Mouse (Mus musculus) neural tube, embryonic 15.5 days (tissue): Measurements from ENCODE around the gene Hyou1. TPM values are rescaled to one million over a fixed set of nuclear protein-coding genes. Genes with fewer than 3 reads are reported as not detected.
"Not testable (repeated sequence)": the region's sequence is repeated elsewhere in the genome, so short reads cannot be mapped to it uniquely, and the experiment has no call there.

Source experiments
- ATAC-seq: fragments of 200-750 bp; cut with Nextera tagmentation; 2 replicates; pipeline ENCODE4 v1.8.0; 2017; ENCODE audit warnings: mild to moderate bottlenecking, moderate TSS enrichment, moderate library complexity; ENCODE audit not compliant: low FRiP score
- H3K27ac ChIP-seq: fragments of 300-500 bp; sonication (generic); replicated peaks from 2 replicates; pipeline ENCODE4 v1.5.1; 2015; ENCODE audit warnings: mild to moderate bottlenecking, inconsistent platforms
- H3K27me3 ChIP-seq: fragments of 300-500 bp; sonication (generic); replicated peaks from 2 replicates; pipeline ENCODE4 v1.6.1; 2015; ENCODE audit warnings: inconsistent platforms
- H3K36me3 ChIP-seq: fragments of 300-500 bp; sonication (generic); 2 replicates; pipeline ENCODE4 v1.6.1; 2015; ENCODE audit warnings: inconsistent platforms
- H3K4me1 ChIP-seq: fragments of 300-500 bp; sonication (generic); 2 replicates; pipeline ENCODE4 v1.6.1; 2015; ENCODE audit warnings: inconsistent platforms
- H3K4me2 ChIP-seq: fragments of 300-500 bp; sonication (generic); 2 replicates; pipeline ENCODE4 v1.6.1; 2015; ENCODE audit warnings: inconsistent platforms, mild to moderate bottlenecking, moderate library complexity
- H3K4me3 ChIP-seq: fragments of 300-500 bp; sonication (generic); replicated peaks from 2 replicates; pipeline ENCODE4 v1.5.1; 2015; ENCODE audit warnings: mild to moderate bottlenecking, inconsistent platforms
- H3K9ac ChIP-seq: fragments of 300-500 bp; sonication (generic); replicated peaks from 2 replicates; pipeline ENCODE4 v1.6.1; 2015; ENCODE audit warnings: mild to moderate bottlenecking, inconsistent platforms
- H3K9me3 ChIP-seq: fragments of 300-500 bp; sonication (generic); replicated peaks from 2 replicates; pipeline ENCODE4 v1.6.1; 2016; ENCODE audit warnings: inconsistent platforms
- WGBS: fragments of 180-500 bp; shearing (Covaris S2); methylation state at CpG from one replicate; pipeline ENCODE4 v1.1.7; 2015; ENCODE audit warnings: mixed read lengths; 5-methylcytosine and 5-hydroxymethylcytosine counted together
- polyA plus RNA-seq: library from polyadenylated mRNA; unstranded; fragments of >200 nt; fragmentation: Nextera tagmentation; extraction: Ambion mirVana; gene quantifications from 2 replicates; pipeline ENCODE4 v1.2.1, GENCODE M21; 2015

Gene Hyou1
- polyA plus RNA-seq, 1 experiment from 2014 or later, result 26.5 TPM

- no peak overlapping the region for H3K9ac ChIP-seq
- peaks cover 5% of the 10 kb centered on the region for H3K4me1 ChIP-seq
- no peak overlapping the region for H3K27ac ChIP-seq
- H3K4me3 ChIP-seq, result no peak overlapping the region
- H3K9me3 ChIP-seq, result no peaks in the 10 kb centered on the region
- peaks cover 51% of the 10 kb centered on the region for H3K36me3 ChIP-seq
- no peak overlapping the region for H3K4me2 ChIP-seq
- WGBS, result 41% methylated on average over 4 of the region's 4 CpGs
- no peaks in the 10 kb centered on the region for H3K27me3 ChIP-seq
- ATAC-seq, result no peak
These were observed 12.2 kb downstream of the Hyou1 start for GRCm38 (mm10) chr9:44391466-44391865.

- H3K4me1 ChIP-seq, result peaks cover 38% of the 10 kb centered on the region
- H3K4me3 ChIP-seq, result peak within 1 kb of the TSS; percentile 87
- peak within 1 kb of the TSS; percentile 93 for H3K9ac ChIP-seq
- peak within 1 kb of the TSS; percentile 97 for H3K27ac ChIP-seq
- H3K9me3 ChIP-seq, result no peaks in the 10 kb centered on the region
- no peaks in the 10 kb centered on the region for H3K27me3 ChIP-seq
- peak within 1 kb of the TSS; percentile 94 for H3K4me2 ChIP-seq
- peaks cover 20% of the 10 kb centered on the region for H3K36me3 ChIP-seq
- under 1% methylated on average over 43 of the region's 43 CpGs for WGBS
- peak; percentile 96 for ATAC-seq
These were observed 17.6 kb downstream of the Hyou1 start, which contains the start of gene Slc37a4 for GRCm38 (mm10) chr9:44396684-44397411. TSS of gene Slc37a4 (plus strand) at chr9:44396852.

GRCm38 (mm10) chr9:44398087-44398486, 18.8 kb downstream of the Hyou1 start:
- H3K27ac ChIP-seq, result peak overlapping the region; percentile 97
- H3K36me3 ChIP-seq, result peaks cover 31% of the 10 kb centered on the region
- H3K4me1 ChIP-seq, result peaks cover 38% of the 10 kb centered on the region
- no peak for ATAC-seq
- no peaks in the 10 kb centered on the region for H3K27me3 ChIP-seq
- H3K4me3 ChIP-seq, result peak overlapping the region; percentile 87
- 1% methylated on average over 4 of the region's 4 CpGs for WGBS
- peak overlapping the region; percentile 94 for H3K4me2 ChIP-seq
- no peaks in the 10 kb centered on the region for H3K9me3 ChIP-seq
- peak overlapping the region; percentile 93 for H3K9ac ChIP-seq

- H3K27ac ChIP-seq, result peak overlapping the region; percentile 97
- ATAC-seq, result no peak
- H3K27me3 ChIP-seq, result no peaks in the 10 kb centered on the region
- H3K36me3 ChIP-seq, result peaks cover 35% of the 10 kb centered on the region
- no peaks in the 10 kb centered on the region for H3K9me3 ChIP-seq
- H3K4me2 ChIP-seq, result peak overlapping the region; percentile 94
- 72% methylated on average over 9 of the region's 9 CpGs for WGBS
- peak overlapping the region; percentile 87 for H3K4me3 ChIP-seq
- H3K4me1 ChIP-seq, result peaks cover 39% of the 10 kb centered on the region
- H3K9ac ChIP-seq, result peak overlapping the region; percentile 93
These were observed 19.3 kb downstream of the Hyou1 start for GRCm38 (mm10) chr9:44398551-44398950.

- Histone ChIP-seq H3K9me3 (no peaks in the 10 kb centered on the region), H3K27me3 (no peaks in the 10 kb centered on the region), H3K4me1 (peaks cover 44% of the 10 kb centered on the region), H3K4me3 (peak overlapping the region; percentile 87), H3K4me2 (peak overlapping the region; percentile 94), H3K36me3 (peaks cover 42% of the 10 kb centered on the region), H3K27ac (peak overlapping the region; percentile 97; the same call in 1 of the 2 replicates), H3K9ac (peak overlapping the region; percentile 93)
- no peak for ATAC-seq
- WGBS, result 86% methylated on average over 13 of the region's 13 CpGs
These were observed 20.0 kb downstream of the Hyou1 start for GRCm38 (mm10) chr9:44399114-44399794.

GRCm38 (mm10) chr9:44399795-44400114, 20.5 kb downstream of the Hyou1 start:
- H3K4me1 ChIP-seq, result peaks cover 49% of the 10 kb centered on the region
- no peaks in the 10 kb centered on the region for H3K9me3 ChIP-seq
- ATAC-seq, result no peak
- H3K27ac ChIP-seq, result no peak overlapping the region
- no peak overlapping the region; the same call in 1 of the 2 replicates for H3K9ac ChIP-seq
- peak overlapping the region; percentile 87; the same call in 1 of the 2 replicates for H3K4me3 ChIP-seq
- H3K36me3 ChIP-seq, result peaks cover 47% of the 10 kb centered on the region
- peak overlapping the region; percentile 94 for H3K4me2 ChIP-seq
- WGBS, result 92% methylated on average over 6 of the region's 6 CpGs
- no peaks in the 10 kb centered on the region for H3K27me3 ChIP-seq

- H3K9ac ChIP-seq, result no peak overlapping the region
- no peak overlapping the region for H3K27ac ChIP-seq
- no peak overlapping the region for H3K4me2 ChIP-seq
- ATAC-seq, result no peak
- H3K9me3 ChIP-seq, result no peaks in the 10 kb centered on the region
- H3K4me3 ChIP-seq, result no peak overlapping the region
- no peaks in the 10 kb centered on the region for H3K27me3 ChIP-seq
- peaks cover 53% of the 10 kb centered on the region for H3K36me3 ChIP-seq
- WGBS, result 88% methylated on average over 4 of the region's 4 CpGs
- peaks cover 59% of the 10 kb centered on the region for H3K4me1 ChIP-seq
These were observed 21.8 kb downstream of the Hyou1 start for GRCm38 (mm10) chr9:44401081-44401480.

GRCm38 (mm10) chr9:44405011-44405410, 25.7 kb downstream of the Hyou1 start:
- ATAC-seq, result no peak
- H3K9me3 ChIP-seq, result no peaks in the 10 kb centered on the region
- H3K9ac ChIP-seq, result no peak overlapping the region
- H3K4me1 ChIP-seq, result peaks cover 47% of the 10 kb centered on the region
- H3K27ac ChIP-seq, result no peak overlapping the region
- H3K27me3 ChIP-seq, result no peaks in the 10 kb centered on the region
- no peak overlapping the region for H3K4me2 ChIP-seq
- no peak overlapping the region for H3K4me3 ChIP-seq
- peaks cover 64% of the 10 kb centered on the region for H3K36me3 ChIP-seq
- WGBS, result 91% methylated on average over 3 of the region's 3 CpGs

GRCm38 (mm10) chr9:44406906-44407751, 27.8 kb downstream of the Hyou1 start, which contains the start of the genes Rps25 and Trappc4:
TSS of gene Rps25 (plus strand) at chr9:44407139.
TSS of gene Trappc4 (minus strand) at chr9:44407600.
- H3K4me2 ChIP-seq, result peak within 1 kb of the TSS; percentile 81
- H3K27ac ChIP-seq, result peak within 1 kb of the TSS; percentile 96
- WGBS, result under 1% methylated on average over 51 of the region's 51 CpGs
- peak within 1 kb of the TSS; percentile 89 for H3K9ac ChIP-seq
- H3K4me1 ChIP-seq, result peaks cover 43% of the 10 kb centered on the region
- ATAC-seq, result peak; percentile 97
- peak within 1 kb of the TSS; percentile 81 for H3K4me3 ChIP-seq
- no peaks in the 10 kb centered on the region for H3K9me3 ChIP-seq
- H3K36me3 ChIP-seq, result peaks cover 64% of the 10 kb centered on the region
- H3K27me3 ChIP-seq, result no peaks in the 10 kb centered on the region

GRCm38 (mm10) chr9:44407752-44408097, 28.4 kb downstream of the Hyou1 start:
- Histone ChIP-seq H3K9ac (peak overlapping the region; percentile 89), H3K4me3 (peak overlapping the region; percentile 81), H3K36me3 (peaks cover 64% of the 10 kb centered on the region), H3K4me2 (peak overlapping the region; percentile 81), H3K4me1 (peaks cover 43% of the 10 kb centered on the region), H3K27ac (peak overlapping the region; percentile 96), H3K27me3 (no peaks in the 10 kb centered on the region), H3K9me3 (no peaks in the 10 kb centered on the region)
- 0% methylated on average over 24 of the region's 24 CpGs for WGBS
- ATAC-seq, result peak; percentile 56

- Histone ChIP-seq H3K4me3 (peak overlapping the region; percentile 81), H3K9ac (peak overlapping the region; percentile 89; the same call in 1 of the 2 replicates), H3K4me2 (peak overlapping the region; percentile 81), H3K4me1 (peaks cover 40% of the 10 kb centered on the region), H3K36me3 (peaks cover 62% of the 10 kb centered on the region)
- not testable (repeated sequence) for H3K27me3 ChIP-seq, H3K27ac ChIP-seq, H3K9me3 ChIP-seq, ATAC-seq
- WGBS, result 80% methylated on average over 9 of the region's 9 CpGs
These were observed 29.4 kb downstream of the Hyou1 start for GRCm38 (mm10) chr9:44408693-44409092.
